Mouse (Mus musculus) cerebellum, adult 9-10 months (tissue): ENCODE results near the gene Them7.

Source experiments
- DNase-seq: peaks from one replicate; pipeline ENCODE4 v3.0.0; 2022

The Them7 gene

DNA sequence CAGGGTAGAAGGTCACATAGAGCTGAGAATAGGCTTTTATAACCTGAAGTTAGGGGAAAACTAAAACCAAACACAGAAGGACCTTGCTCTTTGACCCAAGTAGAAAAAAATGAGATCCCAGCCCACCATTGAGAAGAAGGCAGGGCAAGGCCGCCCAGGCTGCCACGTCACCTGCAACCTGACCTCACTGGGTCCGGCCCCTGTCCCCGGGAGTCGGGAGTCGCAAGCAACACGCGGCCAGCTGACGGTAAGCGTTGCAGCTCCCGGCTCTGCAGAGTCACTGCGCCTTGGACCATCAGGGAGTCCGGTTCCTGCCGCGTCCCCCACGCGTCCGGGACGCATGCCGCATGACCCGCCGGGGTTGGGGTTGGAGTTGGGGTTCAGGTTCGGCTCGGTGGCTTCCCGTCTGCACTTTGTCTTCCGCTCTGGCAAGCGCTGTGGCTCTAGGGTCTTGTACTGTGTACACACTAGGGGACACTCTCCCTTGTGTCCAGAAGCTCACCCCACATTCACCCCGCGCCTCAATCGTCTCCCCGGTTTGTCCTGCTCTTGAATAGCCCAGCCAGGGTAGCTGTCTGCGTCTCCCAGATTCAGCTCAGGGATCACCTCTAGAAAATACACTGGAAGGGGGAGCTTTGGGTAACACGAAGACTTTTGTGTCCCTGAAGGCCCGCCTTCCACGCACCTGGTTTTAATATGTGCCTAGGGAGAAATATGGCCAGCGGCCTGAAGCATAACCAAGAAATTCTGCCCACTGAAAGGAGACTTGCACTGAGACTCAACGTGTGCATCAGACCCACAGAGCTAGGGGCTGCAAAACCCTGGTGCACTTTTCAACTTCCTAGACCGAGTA, at the start of gene Them7:
Gene Them7 (plus strand): TSS at position 187 of the 853 bp plus-strand sequence.
- DNase-seq, result no peak

DNA sequence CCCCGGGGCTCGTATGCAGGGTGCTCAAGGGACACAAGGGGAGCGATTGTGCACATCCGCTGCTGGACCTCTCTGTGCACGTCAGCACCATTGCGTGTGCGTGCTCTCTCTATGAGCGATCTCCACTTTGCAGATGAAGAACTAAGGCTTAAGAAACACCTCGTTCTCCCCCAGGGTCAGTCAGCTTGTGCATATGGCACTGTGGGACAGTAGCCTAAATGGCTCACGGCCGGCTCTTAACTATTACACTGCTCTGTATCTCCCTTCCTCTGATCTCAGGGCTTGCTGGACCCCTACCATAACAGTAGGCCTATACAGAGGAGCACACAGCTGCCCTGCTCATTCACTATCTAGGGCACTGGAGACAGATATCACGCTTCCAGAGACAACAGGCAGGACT, 45.2 kb upstream of the Them7 start:
- DNase-seq, result no peak

DNA sequence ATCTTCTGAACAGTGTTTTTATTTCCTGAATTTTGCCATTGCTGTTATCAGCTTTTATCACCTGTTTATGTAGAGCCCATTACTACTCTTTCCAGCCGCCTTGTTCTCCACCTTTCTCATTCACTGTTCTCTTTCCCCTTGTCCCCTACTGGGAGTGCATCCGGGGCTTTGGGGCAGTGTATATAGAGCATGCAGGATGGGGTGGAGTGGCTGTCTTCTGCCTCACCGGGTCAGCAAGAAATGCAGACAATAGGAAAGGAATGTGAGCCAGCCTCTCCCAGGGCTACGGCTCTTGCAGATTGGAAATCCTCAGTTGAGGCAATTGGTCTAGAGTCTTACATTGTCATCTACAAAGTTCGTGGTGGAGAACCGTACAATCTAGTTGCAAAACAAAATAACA, 41.6 kb upstream of the Them7 start:
- no peak for DNase-seq

DNA sequence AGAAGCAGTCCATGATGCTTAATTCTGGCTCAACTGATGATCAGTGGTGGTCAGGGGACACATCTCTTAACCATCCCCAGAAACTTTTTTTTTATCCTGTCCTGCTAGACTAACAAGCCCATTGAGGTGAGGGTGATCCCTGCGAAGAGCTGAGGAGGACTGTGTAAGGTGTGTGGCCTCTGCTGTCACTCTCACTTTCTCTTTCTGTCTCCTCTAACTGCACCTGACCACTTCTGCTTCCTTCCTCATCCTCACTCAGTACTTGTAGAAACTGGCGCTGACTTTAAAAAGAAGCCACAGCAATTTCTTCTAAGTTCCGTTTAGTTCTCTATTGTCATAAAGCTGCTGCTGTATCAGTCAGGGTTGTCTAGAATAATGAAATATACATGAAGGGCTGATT, 39.0 kb upstream of the Them7 start:
- DNase-seq, result no peak

DNA sequence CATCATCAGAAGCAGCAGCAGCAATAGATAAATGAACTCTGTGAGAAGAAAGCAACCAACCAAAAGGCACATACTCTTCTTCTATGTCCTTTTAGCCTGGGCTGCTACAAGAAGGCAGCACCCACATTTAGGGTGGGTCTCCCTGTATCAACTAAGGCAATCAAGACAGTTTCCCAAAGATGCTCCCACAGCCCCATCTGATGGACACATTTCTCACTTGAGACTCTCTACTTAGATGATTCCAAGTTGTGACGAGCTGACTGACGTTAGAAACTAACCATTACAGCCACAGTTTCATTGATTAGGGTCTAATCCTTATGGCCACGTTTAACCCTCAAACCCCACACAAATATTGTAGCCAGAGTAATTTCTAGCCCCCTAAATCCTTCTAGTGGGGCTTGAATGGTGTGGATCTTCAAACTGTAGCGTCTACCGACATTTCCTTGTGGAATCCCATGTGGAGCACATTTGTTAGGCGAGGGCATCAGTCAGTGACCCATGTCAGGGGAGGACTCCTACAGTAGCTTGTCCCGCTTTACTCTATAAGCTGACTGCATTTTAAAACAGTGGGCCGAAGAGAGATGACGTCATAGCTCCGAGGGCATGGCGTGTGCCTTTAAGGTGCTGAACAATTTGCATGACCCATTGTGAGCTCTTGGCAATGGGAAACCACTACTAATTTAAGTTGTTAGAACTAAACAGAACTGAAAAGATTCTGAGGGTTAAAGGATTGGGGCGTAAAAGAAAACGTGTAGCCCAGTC, 38.2 kb upstream of the Them7 start:
- DNase-seq, result no peak

DNA sequence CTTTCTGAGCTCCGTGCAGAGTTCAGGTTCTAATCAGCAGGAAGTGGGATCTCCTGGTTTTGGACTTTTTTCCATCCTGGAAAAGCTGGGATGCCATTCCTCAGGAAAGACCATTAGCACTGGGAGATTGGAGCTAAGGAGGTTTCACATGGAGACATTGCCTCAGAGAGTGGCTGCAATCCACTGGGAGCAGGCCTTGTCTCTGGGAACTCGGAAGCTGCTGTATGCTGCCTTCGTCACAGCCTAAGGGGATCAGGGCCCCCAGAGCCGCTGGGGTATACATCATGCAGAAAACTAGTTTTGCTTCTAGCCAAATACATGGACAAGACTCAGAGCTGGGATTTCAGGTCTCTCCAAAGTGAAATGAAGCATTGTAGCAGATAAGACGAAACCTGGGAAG, 37.5 kb upstream of the Them7 start:
- DNase-seq, result no peak

DNA sequence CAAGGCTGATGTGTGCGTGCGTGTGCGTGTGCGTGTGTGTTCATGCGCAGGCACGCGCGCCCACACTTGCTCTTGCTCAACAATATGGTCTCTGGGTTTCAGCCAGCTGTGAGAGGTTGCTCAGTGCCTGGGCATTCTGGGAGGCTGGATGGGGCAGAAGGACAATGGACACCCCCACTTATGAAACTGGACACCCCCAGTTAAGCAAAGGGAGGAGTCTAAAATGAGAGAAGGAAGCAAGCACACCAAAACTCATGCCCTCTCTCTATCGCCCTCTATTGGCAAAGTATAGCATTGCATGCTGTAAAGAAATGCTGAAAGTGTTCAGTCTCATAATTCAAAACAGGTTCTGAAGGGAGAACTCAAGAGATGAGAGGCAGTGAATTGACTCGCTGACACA, 35.9 kb upstream of the Them7 start:
- DNase-seq, result no peak

DNA sequence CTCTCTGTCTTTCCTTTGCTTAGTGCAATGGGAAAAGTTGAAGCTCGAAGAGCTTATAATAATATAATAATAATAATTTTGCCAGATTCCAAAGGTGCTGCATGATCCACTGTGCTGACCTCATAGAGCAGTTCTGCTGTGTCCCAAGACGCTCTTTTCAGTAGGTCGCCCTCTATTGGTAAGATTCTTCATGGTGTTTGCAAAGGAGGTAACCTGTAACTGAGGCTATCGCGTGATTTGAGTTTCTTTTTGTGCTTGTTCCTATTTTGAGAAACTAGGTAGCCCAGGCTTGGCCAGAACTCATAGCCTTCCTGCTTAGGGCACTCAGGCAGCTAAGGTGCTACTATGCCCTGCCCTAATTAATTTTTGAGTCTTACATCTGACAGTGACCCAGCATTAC, 34.8 kb upstream of the Them7 start:
- peak; percentile 10 for DNase-seq

DNA sequence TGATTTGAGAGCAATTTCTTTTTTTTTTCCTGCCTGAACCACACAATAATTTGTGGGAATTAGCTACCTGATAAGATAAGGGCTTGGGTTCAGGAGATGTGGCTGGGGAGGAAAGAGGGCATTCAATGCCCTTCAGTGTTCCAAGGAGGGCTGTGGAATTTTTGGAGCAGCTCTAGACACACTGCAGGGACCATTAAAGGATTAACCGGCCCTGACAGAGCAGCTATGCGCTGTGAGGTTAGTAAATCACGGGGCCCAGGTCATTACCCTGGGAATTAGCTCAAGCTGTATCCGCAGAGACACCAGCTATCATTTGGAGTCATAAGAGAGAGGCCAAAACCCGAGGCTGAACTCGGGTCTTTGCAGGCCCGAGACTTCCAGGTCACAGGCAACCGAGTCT, 24.0 kb upstream of the Them7 start:
- DNase-seq, result no peak

DNA sequence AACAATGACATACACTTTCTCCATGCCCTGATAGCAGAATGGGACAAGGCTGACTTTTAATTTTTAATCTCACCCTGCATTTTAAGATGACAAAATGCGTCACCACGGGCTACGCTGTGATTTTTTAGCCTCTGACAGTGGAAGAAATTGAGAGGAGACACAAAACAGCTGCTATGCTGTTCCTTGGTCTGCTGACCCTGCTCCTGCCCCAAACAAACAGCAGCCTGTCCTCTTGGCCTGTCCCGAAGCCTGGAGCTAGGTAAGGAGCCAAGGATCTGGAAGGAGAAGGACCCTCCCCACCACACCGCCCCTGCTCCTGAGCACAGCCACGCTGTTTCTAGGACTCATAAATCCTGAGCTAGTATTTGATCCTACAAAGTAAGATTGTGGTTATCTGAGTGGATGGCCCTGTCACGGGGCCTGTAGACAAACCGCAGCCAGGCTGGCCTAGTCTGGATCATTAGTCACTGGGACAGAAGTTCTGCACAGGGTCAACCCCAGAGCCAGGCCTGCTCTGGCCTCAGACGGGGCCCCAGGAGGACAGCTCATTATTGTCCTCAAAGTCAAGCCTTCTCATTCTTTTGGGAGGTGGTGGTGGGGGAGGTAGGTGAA, 17.5 kb upstream of the Them7 start:
- no peak for DNase-seq

DNA sequence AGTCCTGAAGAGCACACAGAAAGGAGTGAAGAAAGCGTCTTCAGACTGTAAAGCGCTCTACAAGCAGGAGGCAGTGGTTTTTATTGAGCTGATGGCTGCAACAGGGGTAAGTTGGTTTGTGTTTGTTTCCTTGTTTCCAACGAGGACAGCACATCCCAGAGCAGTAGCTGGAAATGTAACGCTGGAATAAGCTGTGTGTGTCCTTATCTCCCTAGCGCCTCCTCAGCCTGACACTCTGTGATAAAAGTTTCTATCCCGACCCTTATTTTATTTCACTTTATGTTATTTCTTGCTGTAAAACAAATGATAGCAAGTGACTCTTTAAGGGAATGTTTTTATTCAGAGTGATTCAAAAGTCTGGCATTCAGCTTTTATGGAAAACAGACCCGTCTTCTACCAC, 11.3 kb upstream of the Them7 start:
- no peak for DNase-seq

DNA sequence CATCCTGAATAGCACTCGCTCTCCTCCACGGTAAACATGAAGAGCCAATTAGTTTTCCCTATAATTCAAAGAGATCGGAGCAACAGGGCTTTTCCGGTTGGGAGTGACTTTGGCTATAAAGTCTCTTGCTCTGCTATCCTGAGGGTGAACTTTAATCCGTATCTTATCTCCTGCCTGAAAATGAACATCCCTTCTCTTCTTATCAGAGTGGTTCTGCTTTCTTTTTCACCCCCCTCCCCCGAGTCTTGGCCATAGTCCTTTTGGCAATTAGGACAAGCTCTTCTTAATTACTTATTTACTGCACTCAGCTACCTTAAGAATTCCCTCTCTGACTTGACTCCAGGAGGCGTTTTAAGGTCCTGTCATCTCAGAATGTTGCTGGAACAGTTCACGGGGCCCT, 8.2 kb upstream of the Them7 start:
- DNase-seq, result no peak

DNA sequence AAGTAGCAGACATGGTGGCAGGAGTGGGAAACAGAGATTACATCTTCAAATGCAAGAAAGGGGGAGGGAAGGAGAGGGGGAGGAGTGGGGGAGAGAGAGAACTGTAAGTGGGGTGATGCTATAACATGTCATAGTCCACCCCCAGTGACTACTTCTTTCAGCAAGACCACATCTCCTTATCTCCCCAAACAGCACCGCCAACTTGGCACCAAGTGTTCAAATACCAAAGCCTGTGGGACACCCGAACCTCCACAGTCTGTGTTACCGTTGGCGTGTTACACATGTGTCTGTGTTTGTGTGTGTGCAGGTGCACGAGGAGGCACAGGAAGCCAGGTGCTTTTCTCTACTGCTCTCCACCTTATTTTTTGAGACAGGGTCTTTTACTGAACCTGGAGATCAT, 4.9 kb upstream of the Them7 start:
- no peak for DNase-seq

DNA sequence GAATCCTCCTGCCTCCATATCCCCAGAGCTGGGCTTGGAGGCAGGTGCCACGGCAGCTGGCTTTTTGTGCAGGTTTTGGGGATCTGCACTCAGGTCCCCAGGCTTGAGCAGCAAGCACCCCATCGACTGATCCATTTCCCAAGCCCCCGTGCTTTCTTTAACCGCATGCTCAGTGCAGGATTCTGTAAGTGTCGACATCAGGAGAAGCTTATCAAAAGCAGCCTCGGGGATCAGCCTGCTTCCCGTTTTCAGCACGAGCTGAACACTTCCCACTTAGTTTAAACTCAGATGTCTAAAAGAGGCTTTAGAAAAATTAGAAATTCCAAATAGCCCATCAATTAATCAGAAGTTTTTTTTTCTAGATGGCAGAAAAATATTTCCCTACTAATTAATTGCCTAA, 4.5 kb upstream of the Them7 start:
- no peak for DNase-seq

DNA sequence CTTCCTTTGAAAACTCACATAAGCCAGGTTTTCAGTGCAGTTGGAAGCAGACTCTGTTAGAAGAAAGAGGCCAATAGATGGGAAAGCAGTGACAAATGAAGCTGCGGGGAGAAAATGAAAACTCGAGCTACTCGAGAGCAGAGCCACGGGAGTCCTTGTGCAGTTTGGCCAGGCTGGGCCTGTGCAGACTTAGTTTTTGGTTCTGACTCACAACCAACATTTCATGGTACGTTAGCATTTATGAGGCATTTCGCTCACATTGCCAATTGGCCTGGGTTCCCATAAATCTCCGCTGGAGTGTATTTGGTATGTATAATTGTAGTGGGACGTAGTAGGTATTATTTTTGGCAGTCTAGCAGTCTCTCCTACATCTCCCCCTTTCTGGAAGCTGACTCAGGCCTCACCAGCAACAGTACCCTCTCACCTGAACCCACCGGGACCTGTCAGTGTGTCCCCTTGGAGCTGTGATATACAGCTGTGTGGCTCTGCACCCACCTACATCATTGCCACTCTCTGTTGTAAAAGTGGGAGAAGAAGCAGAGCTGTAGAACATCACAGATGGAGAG, 3.3 kb upstream of the Them7 start:
- no peak for DNase-seq

DNA sequence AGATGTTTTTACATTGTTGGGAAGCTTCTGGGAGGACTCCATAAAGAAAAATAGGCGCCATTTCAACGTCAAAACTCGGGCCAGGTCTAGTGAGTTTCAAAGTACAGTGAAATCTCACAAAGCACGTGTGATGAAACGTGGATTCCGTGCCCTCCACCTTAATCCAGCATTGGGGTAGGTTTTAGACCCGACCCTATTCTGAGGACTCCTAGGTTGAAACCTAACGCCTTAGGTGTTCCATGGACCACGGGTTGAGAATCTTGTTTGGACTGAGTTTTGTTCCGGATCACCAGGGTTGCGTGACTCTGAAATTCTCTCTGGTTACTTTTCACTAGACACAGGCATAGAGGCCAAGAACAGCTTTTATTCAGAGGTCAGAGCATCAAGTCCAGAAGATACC, 514 bp upstream of the Them7 start:
- no peak for DNase-seq

DNA sequence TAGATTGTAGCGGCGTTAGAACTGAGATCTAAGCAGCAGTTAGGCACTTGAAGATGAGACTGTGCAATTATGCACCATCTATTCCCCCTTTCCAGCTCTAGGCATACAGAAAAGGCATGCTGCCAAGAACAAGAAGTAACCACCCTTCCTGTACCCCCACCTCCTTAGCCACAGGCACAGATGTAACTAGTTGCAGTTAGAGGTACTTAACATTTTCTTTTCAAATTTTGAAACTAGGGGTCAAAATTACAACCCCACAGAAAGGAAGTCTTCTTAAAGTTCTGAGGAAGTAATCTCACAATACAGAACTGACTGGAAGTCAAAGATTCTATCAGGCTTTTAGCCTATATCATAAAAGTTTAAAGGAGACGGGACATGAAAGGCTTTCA, 861 bp downstream of the Them7 start:
- DNase-seq, result no peak

DNA sequence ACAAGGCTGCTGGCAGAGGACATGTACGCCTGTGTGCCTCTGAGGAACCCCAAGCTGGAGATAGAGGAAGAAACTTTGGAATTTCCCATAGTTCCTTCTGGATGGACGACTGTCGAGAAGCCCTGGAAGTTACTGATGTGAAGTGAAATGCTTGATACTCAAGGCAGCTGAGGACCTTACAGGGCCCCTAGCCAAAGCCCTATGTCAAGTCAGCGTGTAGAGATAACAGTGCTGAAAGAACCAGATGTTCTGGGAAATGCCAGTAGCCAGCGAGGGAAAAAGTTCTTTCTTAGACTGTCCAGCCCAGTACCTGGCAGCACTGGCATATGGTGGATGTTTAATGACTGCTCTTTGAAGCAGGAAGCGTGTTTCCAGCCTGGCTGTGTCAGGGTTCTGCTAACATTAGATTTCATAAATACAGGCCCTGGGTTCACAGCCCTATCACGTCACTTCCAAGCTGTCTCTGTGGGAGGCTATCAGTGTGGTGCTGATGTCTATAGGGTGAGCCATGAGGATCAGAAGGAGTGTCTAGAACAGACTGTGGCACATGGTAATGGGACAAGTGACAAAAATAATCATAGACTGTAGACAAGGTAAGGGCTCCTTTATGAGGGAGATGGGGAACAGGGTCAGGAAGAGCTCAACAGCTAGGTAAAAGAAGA, 2.3 kb downstream of the Them7 start:
- DNase-seq, result no peak

DNA sequence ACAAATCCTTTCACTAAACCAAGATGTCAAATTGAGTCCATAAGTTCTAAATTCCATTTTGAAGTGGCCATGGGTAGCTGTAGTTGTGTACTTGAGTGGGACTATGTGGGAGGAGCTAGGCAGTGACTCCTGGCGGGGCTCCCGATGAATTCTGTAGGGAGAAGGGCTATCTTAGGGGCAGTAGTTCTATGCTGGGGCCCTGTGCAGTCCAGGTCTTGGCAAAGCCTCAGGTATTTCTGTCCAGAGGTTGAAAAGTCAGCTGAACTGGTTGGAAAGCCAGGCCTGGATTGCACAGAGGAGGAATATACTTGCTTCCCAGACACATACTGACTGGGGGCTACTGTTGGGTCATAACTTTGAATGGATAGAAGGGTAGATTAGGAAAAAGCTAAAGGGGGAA, 4.3 kb downstream of the Them7 start:
- DNase-seq, result no peak

DNA sequence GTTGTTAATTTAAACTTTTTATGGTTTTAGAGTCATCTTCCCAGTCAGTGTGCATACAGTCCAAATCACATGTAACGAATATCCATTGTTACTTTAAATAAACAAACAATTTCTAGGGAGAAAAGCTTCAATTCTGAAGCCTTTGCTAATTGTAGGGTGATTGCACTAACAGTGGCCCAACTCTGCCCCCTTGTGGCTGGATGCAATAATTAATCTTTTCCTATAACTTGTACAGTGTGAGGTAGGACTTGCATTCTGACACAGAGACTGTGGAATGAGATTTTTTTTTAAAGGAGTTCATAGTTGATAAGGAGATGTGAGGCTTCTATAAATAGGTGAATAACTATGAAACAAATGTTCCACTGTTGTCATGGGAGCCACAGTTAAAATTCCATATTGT, 6.2 kb downstream of the Them7 start:
- peak; percentile 36 for DNase-seq

DNA sequence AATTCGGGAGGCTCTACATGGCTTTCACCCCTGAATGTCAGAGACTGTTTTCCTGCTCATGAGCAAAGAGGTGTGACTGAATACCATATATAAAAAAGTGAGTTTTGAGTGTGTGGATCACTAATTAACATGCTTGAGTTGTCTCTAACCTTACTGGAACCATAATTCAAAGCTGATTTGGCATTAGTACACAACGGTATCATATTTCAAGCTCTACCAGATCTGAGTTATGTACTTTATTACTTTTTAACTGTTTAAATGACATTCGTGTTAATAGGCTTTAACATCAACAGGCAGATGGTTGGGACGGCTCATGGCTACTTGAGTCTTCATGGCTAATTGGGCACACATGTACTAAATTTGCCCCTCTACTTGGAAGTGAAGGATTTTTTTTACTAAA, 8.3 kb downstream of the Them7 start:
- no peak for DNase-seq

DNA sequence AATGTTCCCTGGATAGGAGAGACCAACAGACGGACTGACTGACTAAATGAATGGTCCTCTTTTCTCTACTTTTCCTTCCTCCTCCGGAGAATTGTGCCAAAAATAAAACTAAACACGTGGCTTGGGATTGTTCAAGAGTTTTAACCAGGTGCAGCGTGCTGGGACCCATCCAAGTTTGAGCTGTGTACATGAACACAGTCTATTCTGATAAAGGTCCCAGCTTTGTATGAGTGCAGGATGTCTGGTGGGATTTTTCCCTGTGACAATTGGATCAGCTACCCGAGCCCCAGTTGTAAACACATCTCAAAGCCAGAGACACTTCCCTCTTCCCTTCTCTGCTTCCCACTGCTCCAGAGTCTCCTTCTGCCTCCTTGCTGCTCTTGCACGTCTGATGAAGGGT, 10.2 kb downstream of the Them7 start:
- no peak for DNase-seq
